Mouse (Mus musculus): Measurements from ENCODE around the gene Idi1. TPM values are rescaled to one million over a fixed set of nuclear protein-coding genes. Genes with fewer than 3 reads are reported as not detected.
"Not testable (repeated sequence)": the region's sequence is repeated elsewhere in the genome, so short reads cannot be mapped to it uniquely, and the experiment has no call there.

The Idi1 gene
- 1 to 10 TPM; 4.7 to 9.1 TPM for total RNA-seq (2021)
- long read RNA-seq, experiment 1, transcript Idi1-201 (5 exons, 3,027 nt): major isoform, 8 of 8 reads
- long read RNA-seq, experiment 1, partial matches to known transcripts: 0 of 8 reads
- long read RNA-seq, experiment 1, other reads (novel, unspliced or antisense): 0 of 8 reads
- long read RNA-seq, experiment 2, transcript Idi1-201 (5 exons, 3,027 nt): major isoform, 10 of 10 reads
- long read RNA-seq, experiment 2, partial matches to known transcripts: 0 of 10 reads
- long read RNA-seq, experiment 2, other reads (novel, unspliced or antisense): 0 of 10 reads

DNA sequence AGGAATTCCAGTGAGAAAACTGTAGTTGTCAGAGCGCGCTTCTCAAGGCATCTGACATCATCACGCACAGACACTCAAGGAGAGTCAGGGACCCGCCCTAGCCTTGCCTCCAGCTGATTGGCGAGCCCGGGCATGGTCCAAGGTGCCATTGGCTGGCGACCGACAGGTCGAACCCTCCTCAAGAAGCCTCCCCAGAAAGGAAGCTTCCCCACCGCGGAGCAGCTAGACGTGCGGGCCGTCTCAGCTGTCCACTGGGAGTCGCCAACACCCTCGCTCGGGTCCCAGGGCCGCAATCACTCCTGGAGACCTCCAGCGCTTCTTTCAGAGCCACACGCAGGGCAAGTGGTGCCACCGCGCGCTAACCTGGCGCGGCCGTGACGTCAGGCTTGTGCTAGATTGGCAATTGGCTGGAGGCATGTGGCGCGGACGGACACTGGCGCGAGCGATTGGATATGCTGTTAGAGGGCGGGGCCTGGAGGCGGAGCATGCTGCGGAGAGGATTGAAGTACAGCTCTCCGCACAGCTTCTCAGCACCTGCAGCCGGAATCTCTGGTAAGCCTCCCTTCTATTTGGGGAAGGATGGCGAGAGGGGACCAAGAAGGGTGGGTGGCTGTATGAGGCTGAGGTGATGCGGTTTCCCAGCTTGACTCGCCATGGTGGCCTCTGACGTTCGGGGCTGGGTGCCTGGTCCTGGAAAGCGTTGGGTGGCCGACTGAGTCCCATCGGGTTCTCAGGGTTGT, at the start of gene Idi1:
Idi1 (plus strand) TSS at position 57 of the 740 bp plus-strand sequence.
- DNase-seq: peak; percentile 96
- intact Hi-C loops (cut with DNase I; ENCODE audit: low total_unique reads): loop anchor here (10.0 kb wide), 1 partner anchor 109 kb away; the partner anchor contains the start of gene Gtpbp4

DNA sequence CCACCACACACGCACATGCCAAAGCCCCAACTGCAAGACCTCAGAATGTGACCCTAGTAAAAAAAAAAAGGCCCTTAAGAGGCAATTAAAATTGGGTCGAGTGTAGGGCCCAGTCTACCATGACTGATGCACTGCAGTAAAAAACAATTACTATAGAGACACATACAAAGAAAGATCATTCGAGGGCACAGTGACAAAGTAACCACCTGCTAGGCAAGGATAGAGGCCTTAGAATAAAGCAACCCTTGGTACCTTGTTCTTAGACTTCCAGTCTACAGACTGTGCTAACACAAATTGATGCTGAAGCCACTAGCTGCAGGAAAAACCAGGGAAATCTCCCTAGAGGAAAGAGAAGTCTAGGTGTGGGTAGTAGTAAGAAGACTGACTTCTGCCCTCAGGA, 46.9 kb upstream of the Idi1 start:
- no peak for DNase-seq
- intact Hi-C loops (cut with DNase I; ENCODE audit: low total_unique reads): no loop called here

DNA sequence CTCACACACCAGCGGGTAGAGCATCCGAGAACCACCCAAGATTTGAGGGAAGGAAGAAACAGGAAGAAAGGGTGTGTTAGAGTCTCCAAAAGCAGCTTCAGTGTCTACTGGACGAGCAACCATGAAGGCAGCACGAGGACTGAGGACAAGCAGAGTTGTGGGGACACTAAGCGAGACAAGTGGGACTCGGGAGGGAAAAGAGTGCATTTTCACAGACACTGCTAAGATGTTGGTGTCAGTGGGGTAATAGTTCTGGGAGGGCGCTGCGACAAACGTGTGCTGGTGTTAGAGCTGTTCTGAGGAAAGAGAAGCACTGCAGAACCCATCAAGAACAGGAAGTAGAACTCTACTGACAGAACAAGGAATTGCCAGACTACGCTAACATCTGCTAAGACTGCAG, 46.2 kb upstream of the Idi1 start:
- intact Hi-C loops (cut with DNase I; ENCODE audit: low total_unique reads): no loop called here
- DNase-seq: no peak

DNA sequence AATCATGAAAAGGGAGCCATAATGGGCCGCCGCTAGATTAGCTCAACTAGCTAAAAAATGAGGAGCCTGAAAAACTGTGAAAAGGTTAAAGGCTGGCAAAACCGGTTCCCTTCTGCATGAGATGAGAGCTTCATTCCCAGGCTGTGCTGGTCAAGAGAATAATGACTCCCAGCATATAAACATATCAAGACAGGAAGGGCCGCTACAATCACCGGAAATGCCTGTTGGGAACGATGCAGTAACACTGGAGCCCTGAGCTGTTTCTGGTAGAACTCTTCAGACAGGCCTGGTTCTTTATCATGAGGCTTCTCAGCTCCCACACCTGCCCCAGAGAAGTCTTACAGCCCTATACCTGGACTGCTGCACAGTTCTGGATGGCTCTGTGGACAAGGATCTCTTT, 45.4 kb upstream of the Idi1 start:
- intact Hi-C loops (cut with DNase I; ENCODE audit: low total_unique reads): no loop called here
- no peak for DNase-seq

DNA sequence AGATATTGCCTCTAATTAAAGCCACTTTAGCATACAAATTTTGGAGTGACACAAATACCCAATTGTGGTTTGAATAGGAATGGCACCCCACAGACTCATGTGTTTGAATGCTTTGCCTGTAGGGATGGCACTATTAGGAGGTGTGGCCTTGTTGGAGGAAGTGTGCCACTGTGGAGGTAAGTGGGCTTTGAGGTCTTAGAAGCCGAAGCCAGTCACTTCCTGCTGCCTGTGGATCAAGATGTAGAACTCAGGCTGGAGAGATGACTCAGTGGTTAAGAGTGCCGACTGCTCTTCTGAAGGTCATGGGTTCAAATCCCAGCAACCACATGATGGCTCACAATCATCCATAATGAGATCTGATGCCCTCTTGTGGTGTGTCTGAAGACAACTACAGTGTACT, 44.4 kb upstream of the Idi1 start:
- no peak for DNase-seq
- intact Hi-C loops (cut with DNase I; ENCODE audit: low total_unique reads): no loop called here

DNA sequence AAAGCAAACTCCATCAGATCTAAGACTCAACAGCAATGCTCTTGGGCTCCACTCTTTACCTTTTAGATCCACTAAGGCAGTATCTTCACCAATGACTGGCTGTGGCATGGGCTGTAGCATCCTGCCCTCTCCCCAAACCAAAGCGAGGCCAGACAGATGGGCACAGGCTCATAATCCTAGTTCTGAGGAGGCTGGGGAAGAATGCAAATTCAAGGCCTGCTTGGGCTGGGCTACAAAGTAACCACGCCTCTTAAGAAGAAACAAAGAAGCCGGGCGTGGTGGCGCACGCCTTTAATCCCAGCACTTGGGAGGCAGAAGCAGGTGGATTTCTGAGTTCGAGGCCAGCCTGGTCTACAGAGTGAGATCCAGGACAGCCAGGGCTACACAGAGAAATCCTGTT, 43.5 kb upstream of the Idi1 start:
- DNase-seq; intact Hi-C loops (cut with DNase I; ENCODE audit: low total_unique reads): not testable (repeated sequence)

DNA sequence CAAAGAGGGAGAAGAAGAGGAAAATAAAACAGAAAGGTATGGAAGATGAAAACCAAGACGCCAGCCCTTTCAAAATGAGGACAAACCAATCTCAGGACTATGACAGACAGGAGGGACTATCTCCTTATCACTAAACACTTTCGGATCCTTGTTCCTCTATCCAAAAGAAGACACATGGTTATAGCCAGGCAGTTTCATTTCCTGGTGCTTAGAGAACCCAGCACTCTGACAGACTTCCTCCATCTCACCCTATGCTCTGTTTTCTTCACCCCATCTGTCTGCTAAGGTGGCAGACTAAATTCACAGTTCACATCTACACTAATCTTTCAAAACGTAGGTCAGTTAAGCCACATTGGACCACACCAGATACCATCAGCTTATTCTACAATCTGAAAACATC, 43.0 kb upstream of the Idi1 start:
- DNase-seq: no peak
- intact Hi-C loops (cut with DNase I; ENCODE audit: low total_unique reads): no loop called here

DNA sequence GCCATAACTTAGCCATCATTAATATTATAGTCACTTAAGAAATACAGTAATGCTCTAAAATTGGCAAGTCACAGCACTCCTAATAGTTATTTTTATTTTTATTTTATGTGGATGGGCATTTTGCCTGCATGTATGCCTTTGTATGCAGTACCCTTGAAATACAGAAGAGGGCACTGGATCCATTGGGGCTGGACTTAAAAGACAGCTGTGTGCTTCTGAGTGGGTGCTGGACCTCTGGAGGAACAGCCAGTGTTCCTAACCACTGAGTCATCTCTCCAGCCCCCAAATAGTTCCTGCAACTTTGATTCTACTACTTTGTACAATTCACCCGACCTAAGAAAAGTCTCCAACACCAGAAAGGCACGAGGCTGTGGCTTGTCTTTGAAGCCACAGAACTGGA, 37.6 kb upstream of the Idi1 start:
- DNase-seq: no peak
- intact Hi-C loops (cut with DNase I; ENCODE audit: low total_unique reads): no loop called here

DNA sequence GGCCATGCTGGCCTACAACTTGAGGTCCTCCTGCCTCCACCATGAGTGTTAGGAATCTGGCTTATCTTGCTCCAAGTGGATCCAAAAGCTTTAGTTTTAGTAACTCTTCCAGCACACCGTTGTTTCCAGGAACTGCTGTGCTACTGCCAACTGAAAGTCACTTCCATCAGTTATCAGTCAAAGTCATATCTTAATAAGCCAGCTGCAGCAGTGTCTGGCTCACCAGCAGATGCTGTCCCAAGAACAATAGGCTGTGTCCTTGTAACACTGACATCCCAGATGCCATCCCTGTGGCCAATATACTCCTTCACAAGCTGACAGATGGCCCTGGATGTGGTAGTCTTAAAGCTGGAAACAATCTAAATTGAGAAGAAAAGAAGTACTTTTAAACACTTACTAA, 36.0 kb upstream of the Idi1 start:
- intact Hi-C loops (cut with DNase I; ENCODE audit: low total_unique reads): no loop called here
- DNase-seq: no peak

DNA sequence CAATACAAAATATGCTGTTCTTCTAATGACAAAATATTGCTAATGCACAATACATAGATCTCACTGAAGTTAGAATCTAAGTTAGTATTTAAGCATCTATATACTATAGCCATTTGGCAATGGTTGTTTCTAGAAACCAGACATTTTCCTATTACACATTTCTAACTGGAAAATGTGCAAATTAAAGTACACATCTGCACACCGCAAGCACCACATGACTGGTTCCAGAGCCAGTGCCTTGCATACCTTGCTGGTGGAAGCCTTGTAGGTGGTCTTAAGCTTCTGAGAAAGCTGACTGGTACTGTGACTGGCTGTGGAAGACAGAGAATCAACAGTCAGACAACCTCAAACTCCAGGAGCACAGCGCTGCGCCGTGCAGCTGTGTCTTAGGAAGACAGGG, 31.9 kb upstream of the Idi1 start:
- DNase-seq: no peak
- intact Hi-C loops (cut with DNase I; ENCODE audit: low total_unique reads): no loop called here

DNA sequence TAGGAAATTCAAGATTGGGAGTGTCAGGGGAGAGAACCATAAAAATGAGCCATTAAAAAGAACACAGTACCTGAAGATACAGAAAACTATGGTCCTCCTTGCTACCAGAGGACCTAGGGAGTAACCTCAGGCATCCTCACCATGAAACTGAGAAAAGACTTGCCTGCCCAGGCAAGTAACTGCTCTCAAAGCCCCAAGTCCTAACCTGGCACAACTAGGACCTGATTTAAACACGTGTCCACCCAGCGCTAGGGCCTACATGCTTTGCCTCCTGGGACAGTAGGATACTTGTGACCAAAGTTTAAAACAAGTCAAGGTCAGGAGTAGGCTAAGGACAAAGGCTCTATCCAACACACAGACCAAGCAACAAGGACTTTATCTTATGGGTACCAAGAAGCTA, 30.5 kb upstream of the Idi1 start:
- intact Hi-C loops (cut with DNase I; ENCODE audit: low total_unique reads): no loop called here
- DNase-seq: no peak

DNA sequence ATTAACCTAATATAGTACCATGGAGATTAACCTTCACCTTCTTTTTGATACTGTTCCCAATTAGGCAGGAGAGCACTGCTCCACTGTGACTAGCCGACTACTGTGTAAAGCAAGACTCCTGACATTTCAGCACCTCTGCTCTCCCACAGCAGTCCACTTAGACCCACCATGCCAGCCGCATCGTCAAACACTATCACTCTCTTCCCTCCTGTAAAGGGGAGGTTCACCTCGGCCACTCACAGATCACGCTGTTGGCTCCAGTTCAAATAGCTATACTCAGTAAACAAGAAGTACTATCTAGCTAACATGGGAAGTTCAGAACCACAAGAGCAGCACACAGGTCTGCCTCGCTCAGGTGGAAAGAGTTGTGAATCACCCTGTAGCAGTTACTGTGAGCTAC, 26.8 kb upstream of the Idi1 start:
- DNase-seq: no peak
- intact Hi-C loops (cut with DNase I; ENCODE audit: low total_unique reads): no loop called here

DNA sequence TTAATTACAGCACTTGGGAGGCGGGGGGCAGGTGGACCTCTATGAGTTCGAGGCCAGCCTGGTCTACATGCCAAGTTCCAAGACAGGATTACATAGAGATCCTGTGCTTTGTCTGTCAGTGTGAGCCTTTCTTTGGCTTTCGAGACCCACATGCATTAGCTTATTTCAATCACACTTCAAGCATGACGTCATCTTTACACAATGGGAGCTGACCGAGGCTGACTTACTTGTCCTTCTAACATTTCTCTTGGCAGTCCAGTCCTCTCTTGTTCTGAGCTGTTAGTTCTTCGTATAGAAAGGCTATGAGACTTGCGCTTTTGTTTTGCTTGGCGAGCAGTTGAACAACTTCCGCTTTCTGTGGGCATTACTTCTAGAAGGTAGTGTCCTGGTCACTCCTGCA, 24.4 kb upstream of the Idi1 start:
- intact Hi-C loops (cut with DNase I; ENCODE audit: low total_unique reads): no loop called here
- DNase-seq: no peak

DNA sequence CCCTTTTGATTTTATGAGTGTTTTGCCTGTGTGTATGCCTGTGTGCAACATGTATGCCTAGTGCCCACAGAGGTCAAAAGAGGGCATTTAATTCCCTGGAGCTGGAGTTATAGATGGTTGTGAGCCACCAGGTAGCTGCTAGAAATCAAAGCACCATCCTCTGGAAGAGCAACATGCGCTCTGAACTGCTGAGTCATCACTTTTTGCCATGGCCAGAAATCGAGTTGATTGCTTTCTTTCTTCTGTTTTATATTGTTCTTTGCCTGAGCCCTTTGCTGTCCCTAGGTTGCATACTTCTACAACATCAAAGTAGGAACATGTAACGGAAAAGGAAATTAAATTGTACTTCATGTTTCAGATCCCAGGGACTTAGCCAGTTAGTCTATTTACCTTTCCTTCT, 20.3 kb upstream of the Idi1 start:
- intact Hi-C loops (cut with DNase I; ENCODE audit: low total_unique reads): no loop called here
- DNase-seq: no peak

DNA sequence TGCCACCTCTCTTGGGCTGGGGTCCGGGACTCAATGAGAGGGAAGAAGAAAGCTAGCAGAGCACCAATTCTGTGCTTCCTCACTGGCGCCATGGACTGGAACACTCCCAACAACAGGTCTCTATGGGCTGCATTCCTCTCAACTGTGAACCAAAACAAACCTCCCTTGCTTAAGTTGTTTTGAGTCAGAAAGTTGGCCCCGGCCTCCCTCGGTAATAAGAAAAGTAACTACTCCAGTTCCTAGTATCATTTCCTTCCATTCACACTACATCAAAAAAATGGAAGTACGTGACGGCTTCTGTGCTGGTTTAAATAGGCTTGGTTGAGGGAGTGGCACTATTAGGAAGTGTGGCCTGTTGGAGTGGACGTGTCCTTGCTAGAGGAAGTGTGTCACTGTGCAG, 18.7 kb upstream of the Idi1 start:
- intact Hi-C loops (cut with DNase I; ENCODE audit: low total_unique reads): no loop called here
- no peak for DNase-seq

DNA sequence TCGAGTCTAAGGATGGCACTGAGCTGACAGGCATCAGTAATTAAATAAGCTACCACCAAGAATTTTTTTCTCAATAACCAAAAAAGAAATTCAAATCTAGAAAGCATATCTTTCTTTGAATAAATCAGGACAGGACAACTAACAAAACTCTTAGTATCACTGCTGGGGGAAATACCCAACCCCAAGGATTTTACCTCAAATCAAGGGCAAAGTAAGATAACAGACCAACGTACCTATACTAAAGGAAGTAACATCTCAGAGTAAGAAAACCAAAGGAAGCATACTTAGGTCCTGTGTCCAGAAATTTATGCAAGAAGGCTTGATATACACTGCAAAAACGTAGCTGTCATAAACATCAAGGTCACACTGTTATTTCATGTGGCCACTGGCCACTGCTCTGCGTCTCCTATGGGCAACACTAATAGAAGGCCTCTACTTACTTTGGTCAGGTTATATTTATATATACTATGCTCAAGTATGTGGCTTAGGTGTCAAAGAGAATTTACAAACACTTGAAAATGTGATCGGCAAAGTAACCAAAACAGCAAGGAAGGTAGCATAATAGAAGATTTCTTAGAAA, 15.6 kb upstream of the Idi1 start:
- intact Hi-C loops (cut with DNase I; ENCODE audit: low total_unique reads): no loop called here

DNA sequence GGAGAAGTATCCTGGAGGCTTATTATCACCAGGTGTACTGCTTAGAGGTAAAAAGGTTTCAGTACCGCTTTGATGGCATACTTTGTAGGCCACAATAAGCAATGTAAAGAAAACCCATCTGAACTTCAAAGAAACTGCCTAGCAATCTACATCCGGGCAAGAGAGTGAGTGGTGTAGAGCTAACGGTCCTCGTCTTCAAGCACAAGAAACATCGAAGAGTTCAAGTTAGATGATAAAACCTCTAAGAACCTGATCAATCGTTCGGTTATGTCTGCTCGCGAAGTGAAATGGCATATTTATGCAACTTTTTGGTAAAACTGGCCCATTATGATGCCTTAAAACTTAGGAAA, 15.2 kb upstream of the Idi1 start:
- no peak for DNase-seq
- intact Hi-C loops (cut with DNase I; ENCODE audit: low total_unique reads): no loop called here

More for the DNA sequence above, 15.6 kb upstream of the Idi1 start:
- no peak for DNase-seq

DNA sequence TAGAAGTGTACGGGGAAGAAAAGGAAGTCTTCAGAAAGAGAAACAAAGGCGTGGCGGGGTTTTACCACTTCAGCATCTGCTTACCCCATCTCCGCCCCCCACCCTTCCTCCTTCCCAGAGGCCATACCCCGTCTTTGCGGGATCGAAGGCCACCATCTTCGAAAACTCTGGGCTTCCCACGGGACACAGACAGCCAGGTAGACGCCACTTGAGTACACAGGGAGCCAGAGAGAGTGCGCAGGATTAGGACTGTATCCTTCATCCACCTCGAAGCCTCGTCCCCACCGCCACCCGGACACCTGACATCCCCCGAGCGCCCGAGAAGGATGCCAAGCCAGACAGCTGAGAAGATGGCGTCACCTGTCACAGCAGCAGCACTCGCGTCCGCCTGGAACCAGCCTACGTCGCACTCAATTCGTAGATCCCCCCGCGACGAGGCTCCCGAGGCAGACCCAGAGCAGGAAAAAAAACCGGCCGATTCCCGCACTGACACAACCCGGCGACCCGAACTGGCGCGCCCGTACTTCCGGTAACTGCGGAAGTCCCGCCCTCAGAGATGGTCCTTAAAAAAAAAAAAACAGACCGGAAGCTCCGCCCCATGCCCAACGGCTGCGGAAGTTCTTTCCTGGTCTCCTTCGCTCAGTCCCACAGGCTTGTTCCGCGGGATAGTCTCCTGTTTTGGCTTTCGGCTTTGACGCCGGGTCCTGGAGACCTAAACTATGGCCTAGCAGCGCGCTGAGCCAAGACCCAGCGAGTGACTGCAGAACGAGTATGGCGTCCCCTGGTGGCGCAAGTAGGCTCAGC, 14.6 kb upstream of the Idi1 start:
- DNase-seq: peak; percentile 89
- intact Hi-C loops (cut with DNase I; ENCODE audit: low total_unique reads): no loop called here

DNA sequence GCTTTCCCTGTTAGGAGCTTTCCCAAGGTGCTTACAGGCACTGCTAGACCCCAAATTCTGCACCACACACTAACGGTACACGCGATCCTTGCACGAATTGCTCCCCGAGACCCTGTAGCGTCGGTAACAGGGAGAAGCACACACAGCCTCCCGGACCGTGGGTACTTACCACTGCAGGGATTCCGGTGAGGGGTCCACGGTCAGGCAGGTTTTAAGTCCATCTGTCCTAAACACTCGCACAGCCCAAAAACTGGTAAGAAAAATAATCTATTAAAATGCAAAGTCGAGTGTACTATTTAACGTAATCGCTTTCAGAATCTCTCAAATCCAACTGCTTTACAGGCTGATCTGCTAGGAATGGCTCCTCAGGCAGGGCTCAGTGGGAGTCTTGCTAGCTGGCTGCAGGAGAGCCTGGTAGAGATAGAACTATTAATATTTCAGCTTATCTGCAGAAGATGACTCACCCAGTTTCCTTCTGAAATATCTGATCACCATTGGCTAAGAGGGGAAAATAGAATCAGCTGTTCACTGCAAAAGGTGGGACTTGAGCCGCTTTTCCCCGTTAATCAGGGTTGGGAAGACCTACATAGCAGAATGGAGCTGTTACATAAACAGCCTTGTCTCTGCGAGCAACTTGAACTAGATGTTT, 13.9 kb upstream of the Idi1 start, which contains the start of gene Wdr37:
Wdr37 (minus strand) TSS at position 596 of the 649 bp plus-strand sequence.
- peak; percentile 16 for DNase-seq
- intact Hi-C loops (cut with DNase I; ENCODE audit: low total_unique reads): no loop called here

DNA sequence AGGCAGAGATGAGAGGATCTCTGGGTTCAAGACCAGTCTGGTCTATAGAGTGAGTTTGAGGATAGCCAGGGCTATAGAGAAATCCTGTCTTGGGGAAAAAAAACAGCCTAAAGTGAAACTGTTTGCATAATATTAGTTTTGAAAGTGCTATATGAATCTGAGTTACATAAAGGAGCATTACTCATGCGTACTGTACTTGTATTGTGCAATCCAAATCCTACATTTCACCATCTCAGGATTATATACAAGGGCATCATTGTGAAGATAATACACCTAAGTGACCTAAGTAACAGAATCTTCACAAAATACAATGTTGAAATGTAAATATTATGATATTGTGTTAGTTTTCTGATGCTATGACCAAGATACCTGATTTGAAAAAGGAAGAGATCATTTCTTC, 11.5 kb upstream of the Idi1 start:
- no peak for DNase-seq
- intact Hi-C loops (cut with DNase I; ENCODE audit: low total_unique reads): no loop called here

All from gastrocnemius, postnatal 14 days (tissue).